Mouse (Mus musculus) lung, postnatal 0 days (tissue): ENCODE results near the gene Psmb3. TPM values are rescaled to one million over a fixed set of nuclear protein-coding genes. Genes with fewer than 3 reads are reported as not detected.

Experiments used
- ATAC-seq: fragments of 200-750 bp; cut with Nextera tagmentation; 2 replicates; pipeline ENCODE4 v1.8.0; 2017; ENCODE audit warnings: moderate library complexity
- DNase-seq: peaks from one replicate; pipeline ENCODE4 v3.0.0-alpha.2; 2016; ENCODE audit warnings: low spot score
- H3K27ac ChIP-seq: fragments of 300-500 bp; sonication (generic); 2 replicates; pipeline ENCODE4 v1.5.1; 2014; ENCODE audit warnings: antibody characterized with exemption, mild to moderate bottlenecking, low read length, mixed read lengths
- H3K27me3 ChIP-seq: fragments of 300-500 bp; sonication (generic); replicated peaks from 2 replicates; pipeline ENCODE4 v1.6.1; 2014; ENCODE audit warnings: low read length, mixed read lengths; ENCODE audit not compliant: insufficient read depth
- H3K36me3 ChIP-seq: fragments of 300-500 bp; sonication (generic); 2 replicates; pipeline ENCODE4 v1.6.1; 2014; ENCODE audit warnings: low read length, mixed read lengths; ENCODE audit not compliant: insufficient read depth
- H3K4me1 ChIP-seq: fragments of 300-500 bp; sonication (generic); 2 replicates; pipeline ENCODE4 v1.6.1; 2014; ENCODE audit warnings: antibody characterized with exemption, low read depth, low read length, mixed read lengths; ENCODE audit not compliant: insufficient read depth
- H3K4me2 ChIP-seq: fragments of 300-500 bp; sonication (generic); replicated peaks from 2 replicates; pipeline ENCODE4 v1.6.1; 2014; ENCODE audit warnings: low read depth, mild to moderate bottlenecking, low read length, moderate library complexity, mixed read lengths
- H3K4me3 ChIP-seq: fragments of 300-500 bp; sonication (generic); 2 replicates; pipeline ENCODE4 v1.5.1; 2014; ENCODE audit warnings: low read depth, low read length
- H3K9ac ChIP-seq: fragments of 300-500 bp; sonication (generic); replicated peaks from 2 replicates; pipeline ENCODE4 v1.6.1; 2014; ENCODE audit warnings: low read depth, mild to moderate bottlenecking
- H3K9me3 ChIP-seq: fragments of 300-500 bp; sonication (generic); 2 replicates; pipeline ENCODE4 v1.6.1; 2016; ENCODE audit warnings: low read length, mixed read lengths
- CTCF ChIP-seq: IDR thresholded peaks from 2 replicates; pipeline ENCODE4 v1.5.1; 2016; ENCODE audit warnings: antibody characterized with exemption, mild to moderate bottlenecking
- EP300 ChIP-seq: IDR thresholded peaks from 2 replicates; pipeline ENCODE4 v1.6.1; 2016; ENCODE audit warnings: antibody characterized with exemption, mild to moderate bottlenecking, control low read depth
- WGBS: fragments of 180-500 bp; shearing (Covaris S2); extraction: QIAGEN DNeasy Blood & Tissue Kit; methylation state at CpG from one replicate; pipeline ENCODE4 v1.1.7; 2014; 5-methylcytosine and 5-hydroxymethylcytosine counted together
- polyA plus RNA-seq: library from polyadenylated mRNA; unstranded; fragments of >200 nt; fragmentation: Nextera tagmentation; extraction: Ambion mirVana; gene quantifications from 2 replicates; pipeline ENCODE4 v1.2.1, GENCODE M21; 2015

Psmb3 gene
- polyA plus RNA-seq, 1 experiment from 2014 or later: 419 TPM

- peak; percentile 96 for DNase-seq
- peak; percentile 39 for ATAC-seq
- H3K4me1 ChIP-seq: peaks cover 36% of the 10 kb centered on the region
Measured at GRCm38 (mm10) chr11:97699626-97700002, 3.6 kb upstream of the Psmb3 start.

GRCm38 (mm10) chr11:97700003-97700745 lies 3.0 kb upstream of the Psmb3 start, which contains the start of gene Pcgf2:
Gene Pcgf2, minus strand, starts transcription at chr11:97700497.
- under 1% methylated on average over 79 of the region's 85 CpGs for WGBS
- peak; percentile 29 for ATAC-seq
- Histone ChIP-seq H3K9me3 (no peaks in the 10 kb centered on the region), H3K36me3 (no peaks in the 10 kb centered on the region), H3K27me3 (no peaks in the 10 kb centered on the region), H3K9ac (peak within 1 kb of the TSS; percentile 77), H3K4me1 (peaks cover 36% of the 10 kb centered on the region), H3K27ac (peak within 1 kb of the TSS; percentile 97), H3K4me2 (peak within 1 kb of the TSS; percentile 91), H3K4me3 (peak within 1 kb of the TSS; percentile 86)
- peak; percentile 93 for DNase-seq
- no peak for TF ChIP-seq EP300
- no peak; the same call in 1 of the 2 replicates for TF ChIP-seq CTCF

More at GRCm38 (mm10) chr11:97699626-97700002, 3.6 kb upstream of the Psmb3 start:
- Histone ChIP-seq H3K27ac (peak overlapping the region; percentile 97), H3K27me3 (no peaks in the 10 kb centered on the region), H3K9me3 (no peaks in the 10 kb centered on the region), H3K36me3 (no peaks in the 10 kb centered on the region), H3K9ac (peak overlapping the region; percentile 77), H3K4me2 (peak overlapping the region; percentile 91), H3K4me3 (peak overlapping the region; percentile 86)
- TF ChIP-seq EP300: no peak
- no peak for TF ChIP-seq CTCF
- WGBS: 0% methylated on average over 7 of the region's 9 CpGs

- Histone ChIP-seq H3K9ac (peak overlapping the region; percentile 69), H3K36me3 (no peaks in the 10 kb centered on the region), H3K4me2 (peak overlapping the region; percentile 91), H3K4me1 (peaks cover 29% of the 10 kb centered on the region), H3K27ac (peak overlapping the region; percentile 97), H3K27me3 (no peaks in the 10 kb centered on the region), H3K9me3 (no peaks in the 10 kb centered on the region), H3K4me3 (peak overlapping the region; percentile 86)
- no peak for TF ChIP-seq CTCF
- no peak for TF ChIP-seq EP300
- ATAC-seq: no peak
- DNase-seq: peak; percentile 68
- 14% methylated on average over 30 of the region's 30 CpGs for WGBS
Measured at GRCm38 (mm10) chr11:97700746-97701580, 2.2 kb upstream of the Psmb3 start.

GRCm38 (mm10) chr11:97701581-97702392 lies 1.4 kb upstream of the Psmb3 start:
- H3K4me1 ChIP-seq: peaks cover 22% of the 10 kb centered on the region
- peak overlapping the region; percentile 20; the same call in 1 of the 2 replicates for H3K4me3 ChIP-seq
- no peak overlapping the region for H3K9ac ChIP-seq
- ATAC-seq (no peak), DNase-seq (peak; percentile 30)
- 43% methylated on average over 15 of the region's 15 CpGs for WGBS
- no peak overlapping the region for H3K27ac ChIP-seq
- no peaks in the 10 kb centered on the region for H3K9me3 ChIP-seq
- TF ChIP-seq EP300 (no peak), CTCF (no peak)
- peak overlapping the region; percentile 91 for H3K4me2 ChIP-seq
- no peaks in the 10 kb centered on the region for H3K27me3 ChIP-seq
- H3K36me3 ChIP-seq: no peaks in the 10 kb centered on the region; the same call in 1 of the 2 replicates

GRCm38 (mm10) chr11:97702393-97702745 lies 830 bp upstream of the Psmb3 start:
- H3K27ac ChIP-seq: peak overlapping the region; percentile 89
- H3K4me2 ChIP-seq: peak overlapping the region; percentile 77
- peak; percentile 36 for ATAC-seq
- H3K9ac ChIP-seq: peak overlapping the region; percentile 32
- WGBS: under 1% methylated on average over 24 of the region's 24 CpGs
- no peaks in the 10 kb centered on the region; the same call in 1 of the 2 replicates for H3K36me3 ChIP-seq
- DNase-seq: peak; percentile 95
- no peaks in the 10 kb centered on the region for H3K27me3 ChIP-seq
- H3K9me3 ChIP-seq: no peaks in the 10 kb centered on the region
- peak overlapping the region; percentile 66 for H3K4me3 ChIP-seq
- peaks cover 21% of the 10 kb centered on the region for H3K4me1 ChIP-seq
- TF ChIP-seq CTCF (no peak), EP300 (no peak)
